Mouse (Mus musculus): Measurements from ENCODE around the gene Gm13287.
"Not testable (repeated sequence)": the region's sequence is repeated elsewhere in the genome, so short reads cannot be mapped to it uniquely, and the experiment has no call there.

Gene Gm13287

DNA sequence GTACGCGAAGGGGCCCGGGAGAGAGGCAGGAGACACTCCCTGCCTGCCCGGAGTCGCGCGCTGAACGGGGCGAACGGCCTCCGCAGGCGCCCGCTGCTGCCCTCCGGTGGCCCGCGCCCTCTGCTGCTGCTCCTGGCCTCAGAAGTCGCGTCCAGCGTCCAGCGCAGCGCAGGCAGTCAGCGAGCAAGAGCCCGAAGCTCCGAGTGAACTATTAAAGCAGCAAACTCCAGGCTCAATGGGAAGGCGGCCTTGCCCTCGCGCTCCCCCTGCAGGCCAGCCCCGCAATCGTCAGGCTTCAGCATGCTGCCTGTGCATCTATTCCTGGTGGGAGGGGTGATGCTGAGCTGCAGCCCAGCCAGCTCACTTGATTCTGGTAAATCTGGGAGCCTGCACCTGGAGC lies at the start of gene Gm13287:
Gene Gm13287, plus strand, starts transcription at position 301 of the 400 bp plus-strand sequence.
- DNase-seq, result not testable (repeated sequence)

DNA sequence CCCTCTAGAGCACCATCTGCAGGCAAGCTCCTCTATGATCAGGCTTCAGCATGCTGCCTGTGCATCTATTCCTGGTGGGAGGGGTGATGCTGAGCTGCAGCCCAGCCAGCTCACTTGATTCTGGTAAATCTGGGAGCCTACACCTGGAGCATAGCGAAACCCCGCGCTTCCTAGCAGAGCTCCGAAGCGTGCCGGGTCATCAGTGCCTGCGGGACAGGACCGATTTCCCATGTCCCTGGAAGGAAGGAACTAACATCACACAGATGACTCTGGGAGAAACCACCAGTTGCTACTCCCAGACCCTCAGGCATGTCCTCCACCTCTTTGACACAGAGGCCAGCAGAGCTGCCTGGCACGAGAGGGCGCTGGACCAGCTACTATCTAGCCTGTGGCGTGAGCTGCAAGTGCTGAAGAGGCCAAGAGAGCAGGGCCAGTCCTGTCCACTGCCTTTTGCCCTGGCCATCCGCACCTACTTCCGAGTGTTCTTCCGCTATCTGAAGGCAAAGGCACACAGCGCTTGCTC lies 48.2 kb upstream of the Gm13287 start, which contains the start of gene Gm13271:
Gene Gm13271, plus strand, starts transcription at position 51 of the 523 bp plus-strand sequence.
- DNase-seq, result peak; percentile 69

DNA sequence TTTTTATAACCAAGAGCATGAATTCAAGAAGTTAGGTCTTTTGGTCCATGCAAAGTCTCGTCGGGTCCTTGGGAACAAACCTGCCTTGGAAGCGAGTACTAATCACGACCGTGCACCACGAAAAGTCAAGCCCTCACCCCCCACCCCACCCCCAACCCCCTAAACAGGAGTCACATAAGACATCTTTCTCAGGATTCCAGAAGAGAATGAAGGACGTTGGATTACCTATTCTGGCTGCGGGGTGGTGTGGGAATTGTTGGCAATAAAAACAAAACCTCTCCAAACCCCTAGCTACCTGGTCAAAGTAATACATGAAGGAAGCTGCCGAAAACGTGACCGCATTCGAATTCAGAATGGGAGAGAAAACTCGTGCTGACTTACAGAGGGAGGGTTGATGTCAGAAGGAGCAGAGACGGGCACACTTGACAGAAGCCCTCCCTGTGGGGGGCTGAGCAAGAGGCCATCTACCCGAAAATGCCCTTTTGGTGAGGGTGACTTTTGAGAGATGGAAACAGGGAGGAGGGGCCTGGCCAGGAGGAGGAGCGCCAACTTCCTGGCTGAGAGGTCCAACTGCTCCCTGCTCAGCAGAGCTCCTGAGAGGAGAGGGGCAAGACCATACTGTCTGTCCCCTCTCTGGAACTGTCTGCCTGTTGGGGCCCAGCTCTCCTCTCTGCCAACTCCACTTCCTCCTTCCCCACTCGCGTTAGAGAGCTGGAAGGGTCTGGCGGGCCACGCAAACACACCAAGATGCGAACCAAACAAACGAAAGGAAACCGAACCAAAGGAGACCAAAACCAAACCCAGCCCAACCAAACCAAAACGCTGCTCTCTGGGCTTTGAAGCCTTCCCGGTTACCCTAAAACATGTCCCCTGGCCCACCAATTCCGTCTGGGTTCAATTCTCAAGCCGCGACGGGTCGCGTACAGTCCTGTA lies 46.2 kb upstream of the Gm13287 start:
- DNase-seq, result peak; percentile 37

DNA sequence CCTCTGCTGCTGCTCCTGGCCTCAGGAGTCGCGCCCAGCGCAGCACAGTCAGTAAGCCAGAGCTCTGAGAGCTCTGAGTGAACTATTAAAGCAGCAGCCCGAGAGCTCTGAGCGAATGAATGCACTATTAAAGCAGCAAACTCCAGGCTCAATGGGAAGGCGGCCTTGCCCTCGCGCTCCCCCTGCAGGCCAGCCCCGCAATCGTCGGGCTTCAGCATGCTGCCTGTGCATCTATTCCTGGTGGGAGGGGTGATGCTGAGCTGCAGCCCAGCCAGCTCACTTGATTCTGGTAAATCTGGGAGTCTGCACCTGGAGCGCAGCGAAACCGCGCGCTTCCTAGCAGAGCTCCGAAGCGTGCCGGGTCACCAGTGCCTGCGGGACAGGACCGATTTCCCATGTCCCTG lies 45.4 kb upstream of the Gm13287 start:
- peak; percentile 87 for DNase-seq

DNA sequence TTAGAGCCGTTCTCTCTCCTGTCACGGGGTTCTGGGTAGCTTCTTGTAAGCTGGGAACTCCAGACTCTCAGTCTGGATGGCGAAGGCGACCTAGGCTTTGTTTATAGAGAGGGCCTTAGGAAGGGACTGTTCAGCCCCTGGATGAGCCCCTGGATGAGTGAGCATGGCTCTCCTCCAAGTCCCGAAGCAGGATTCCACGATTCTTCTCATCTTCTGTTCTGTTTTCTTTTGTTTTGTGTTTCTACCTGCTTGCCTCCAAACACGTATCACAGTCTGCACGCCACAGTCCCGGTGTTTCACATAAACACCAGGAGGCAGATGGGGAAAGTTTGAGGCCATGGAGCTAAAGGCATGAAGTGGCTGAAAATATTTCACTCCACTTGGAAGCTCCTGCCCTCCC lies 44.3 kb upstream of the Gm13287 start:
- DNase-seq, result not testable (repeated sequence)

DNA sequence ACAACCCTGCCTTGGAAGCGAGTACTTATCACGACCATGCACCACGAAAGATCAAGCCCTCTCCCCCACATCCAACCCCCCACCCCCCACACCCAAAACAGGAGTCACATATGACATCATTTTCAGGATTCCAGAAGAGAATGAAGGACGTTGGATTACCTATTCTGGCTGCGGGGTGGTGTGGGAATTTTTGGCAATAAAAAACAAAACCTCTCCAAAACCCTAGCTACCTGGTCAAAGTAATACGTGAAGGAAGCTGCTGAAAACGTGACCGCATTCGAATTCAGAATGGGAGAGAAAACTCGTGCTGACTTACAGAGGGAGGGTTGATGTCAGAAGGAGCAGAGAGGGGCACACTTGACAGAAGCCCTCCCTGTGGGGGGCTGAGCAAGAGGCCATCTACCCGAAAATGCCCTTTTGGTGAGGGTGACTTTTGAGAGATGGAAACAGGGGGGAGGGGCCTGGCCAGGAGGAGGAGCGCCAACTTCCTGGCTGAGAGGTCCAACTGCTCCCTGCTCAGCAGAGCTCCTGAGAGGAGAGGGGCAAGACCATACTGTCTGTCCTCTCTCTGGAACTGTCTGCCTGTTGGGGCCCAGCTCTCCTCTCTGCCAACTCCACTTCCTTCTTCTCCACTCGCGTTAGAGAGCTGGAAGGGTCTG lies 43.3 kb upstream of the Gm13287 start, which contains the start of gene Gm13283:
Gene Gm13283, plus strand, starts transcription at position 510 of the 659 bp plus-strand sequence.
- DNase-seq, result peak; percentile 38

DNA sequence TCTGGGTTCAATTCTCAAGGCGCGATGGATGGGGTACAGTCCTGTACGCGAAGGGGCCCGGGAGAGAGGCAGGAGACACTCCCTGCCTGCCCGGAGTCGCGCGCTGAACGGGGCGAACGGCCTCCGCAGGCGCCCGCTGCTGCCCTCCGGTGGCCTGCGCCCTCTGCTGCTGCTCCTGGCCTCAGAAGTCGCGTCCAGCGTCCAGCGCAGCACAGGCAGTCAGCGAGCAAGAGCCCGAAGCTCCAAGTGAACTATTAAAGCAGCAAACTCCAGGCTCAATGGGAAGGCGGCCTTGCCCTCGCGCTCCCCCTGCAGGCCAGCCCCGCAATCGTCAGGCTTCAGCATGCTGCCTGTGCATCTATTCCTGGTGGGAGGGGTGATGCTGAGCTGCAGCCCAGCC lies 42.6 kb upstream of the Gm13287 start:
- peak; percentile 54 for DNase-seq

DNA sequence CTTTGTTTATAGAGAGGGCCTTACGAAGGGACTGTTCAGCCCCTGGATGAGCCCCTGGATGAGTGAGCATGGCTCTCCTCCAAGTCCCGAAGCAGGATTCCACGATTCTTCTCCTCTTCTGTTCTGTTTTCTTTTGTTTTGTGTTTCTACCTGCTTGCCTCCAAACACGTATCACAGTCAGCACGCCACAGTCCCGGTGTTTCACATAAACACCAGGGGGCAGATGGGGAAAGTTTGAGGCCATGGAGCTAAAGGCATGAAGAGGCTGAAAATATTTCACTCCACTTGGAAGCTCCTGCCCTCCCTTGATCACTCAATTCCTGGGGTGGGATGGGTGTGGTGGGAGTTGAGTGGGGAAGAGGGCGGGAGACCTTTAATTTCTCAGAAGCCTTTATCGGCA lies 41.3 kb upstream of the Gm13287 start:
- DNase-seq, result peak; percentile 91

DNA sequence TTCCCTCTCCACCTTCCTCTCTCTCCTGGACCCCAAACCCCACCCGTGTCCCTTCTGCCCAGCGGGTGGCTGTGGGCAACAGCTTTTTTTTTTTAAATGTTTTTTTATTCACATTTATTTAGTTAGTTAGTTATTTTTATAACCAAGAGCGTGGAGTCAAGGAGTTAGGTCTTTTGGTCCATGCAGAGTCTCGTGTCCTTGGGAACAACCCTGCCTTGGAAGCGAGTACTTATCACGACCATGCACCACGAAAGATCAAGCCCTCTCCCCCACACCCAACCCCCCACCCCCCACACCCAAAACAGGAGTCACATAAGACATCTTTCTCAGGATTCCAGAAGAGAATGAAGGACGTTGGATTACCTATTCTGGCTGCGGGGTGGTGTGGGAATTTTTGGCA lies 40.7 kb upstream of the Gm13287 start:
- DNase-seq, result not testable (repeated sequence)

DNA sequence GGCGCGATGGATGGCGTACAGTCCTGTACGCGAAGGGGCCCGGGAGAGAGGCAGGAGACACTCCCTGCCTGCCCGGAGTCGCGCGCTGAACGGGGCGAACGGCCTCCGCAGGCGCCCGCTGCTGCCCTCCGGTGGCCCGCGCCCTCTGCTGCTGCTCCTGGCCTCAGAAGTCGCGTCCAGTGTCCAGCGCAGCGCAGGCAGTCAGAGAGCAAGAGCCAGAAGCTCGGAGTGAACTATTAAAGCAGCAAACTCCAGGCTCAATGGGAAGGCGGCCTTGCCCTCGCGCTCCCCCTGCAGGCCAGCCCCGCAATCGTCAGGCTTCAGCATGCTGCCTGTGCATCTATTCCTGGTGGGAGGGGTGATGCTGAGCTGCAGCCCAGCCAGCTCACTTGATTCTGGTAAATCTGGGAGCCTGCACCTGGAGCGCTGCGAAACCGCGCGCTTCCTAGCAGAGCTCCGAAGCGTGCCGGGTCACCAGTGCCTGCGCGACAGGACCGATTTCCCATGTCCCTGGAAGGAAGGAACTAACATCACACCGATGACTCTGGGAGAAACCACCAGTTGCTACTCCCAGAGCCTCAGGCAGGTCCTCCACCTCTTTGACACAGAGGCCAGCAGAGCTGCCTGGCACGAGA lies 39.6 kb upstream of the Gm13287 start:
- peak; percentile 22 for DNase-seq

DNA sequence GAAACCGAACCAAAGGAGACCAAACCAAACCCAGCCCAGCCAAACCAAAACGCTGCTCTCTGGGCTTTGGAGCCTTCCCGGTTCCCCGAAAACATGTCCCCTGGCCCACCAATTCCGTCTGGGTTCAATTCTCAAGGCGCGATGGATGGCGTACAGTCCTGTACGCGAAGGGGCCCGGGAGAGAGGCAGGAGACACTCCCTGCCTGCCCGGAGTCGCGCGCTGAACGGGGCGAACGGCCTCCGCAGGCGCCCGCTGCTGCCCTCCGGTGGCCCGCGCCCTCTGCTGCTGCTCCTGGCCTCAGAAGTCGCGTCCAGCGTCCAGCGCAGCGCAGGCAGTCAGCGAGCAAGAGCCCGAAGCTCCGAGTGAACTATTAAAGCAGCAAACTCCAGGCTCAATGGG lies 29.5 kb upstream of the Gm13287 start, which contains the start of gene Gm13290:
Gene Gm13290, plus strand, starts transcription at position 301 of the 400 bp plus-strand sequence.
- not testable (repeated sequence) for DNase-seq

DNA sequence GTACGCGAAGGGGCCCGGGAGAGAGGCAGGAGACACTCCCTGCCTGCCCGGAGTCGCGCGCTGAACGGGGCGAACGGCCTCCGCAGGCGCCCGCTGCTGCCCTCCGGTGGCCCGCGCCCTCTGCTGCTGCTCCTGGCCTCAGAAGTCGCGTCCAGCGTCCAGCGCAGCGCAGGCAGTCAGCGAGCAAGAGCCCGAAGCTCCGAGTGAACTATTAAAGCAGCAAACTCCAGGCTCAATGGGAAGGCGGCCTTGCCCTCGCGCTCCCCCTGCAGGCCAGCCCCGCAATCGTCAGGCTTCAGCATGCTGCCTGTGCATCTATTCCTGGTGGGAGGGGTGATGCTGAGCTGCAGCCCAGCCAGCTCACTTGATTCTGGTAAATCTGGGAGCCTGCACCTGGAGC lies 26.4 kb upstream of the Gm13287 start, which contains the start of gene Gm13289:
Gene Gm13289, plus strand, starts transcription at position 301 of the 400 bp plus-strand sequence.
- DNase-seq, result not testable (repeated sequence)

DNA sequence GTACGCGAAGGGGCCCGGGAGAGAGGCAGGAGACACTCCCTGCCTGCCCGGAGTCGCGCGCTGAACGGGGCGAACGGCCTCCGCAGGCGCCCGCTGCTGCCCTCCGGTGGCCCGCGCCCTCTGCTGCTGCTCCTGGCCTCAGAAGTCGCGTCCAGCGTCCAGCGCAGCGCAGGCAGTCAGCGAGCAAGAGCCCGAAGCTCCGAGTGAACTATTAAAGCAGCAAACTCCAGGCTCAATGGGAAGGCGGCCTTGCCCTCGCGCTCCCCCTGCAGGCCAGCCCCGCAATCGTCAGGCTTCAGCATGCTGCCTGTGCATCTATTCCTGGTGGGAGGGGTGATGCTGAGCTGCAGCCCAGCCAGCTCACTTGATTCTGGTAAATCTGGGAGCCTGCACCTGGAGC lies 23.5 kb upstream of the Gm13287 start, which contains the start of gene Gm13272:
Gene Gm13272, plus strand, starts transcription at position 301 of the 400 bp plus-strand sequence.
- not testable (repeated sequence) for DNase-seq

DNA sequence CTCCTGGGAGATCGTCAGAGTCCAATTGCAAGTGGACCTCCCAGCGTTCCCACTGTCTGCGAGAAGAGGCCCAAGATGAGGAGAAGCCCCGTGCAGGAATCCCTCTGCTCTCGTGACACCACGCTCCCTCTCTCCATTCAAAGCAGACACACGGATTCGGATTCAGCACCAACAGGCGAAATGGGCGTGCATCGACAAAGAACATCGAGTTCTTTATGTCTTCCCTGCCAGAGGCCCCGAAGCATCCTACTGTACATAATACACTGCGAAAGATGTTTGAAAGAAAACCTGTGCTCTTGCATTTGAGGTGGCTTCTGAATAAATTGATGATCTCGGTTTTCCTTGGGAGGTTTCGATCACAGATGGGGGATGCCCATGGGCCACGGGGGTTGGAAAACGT lies 22.7 kb upstream of the Gm13287 start:
- DNase-seq, result peak; percentile 14

DNA sequence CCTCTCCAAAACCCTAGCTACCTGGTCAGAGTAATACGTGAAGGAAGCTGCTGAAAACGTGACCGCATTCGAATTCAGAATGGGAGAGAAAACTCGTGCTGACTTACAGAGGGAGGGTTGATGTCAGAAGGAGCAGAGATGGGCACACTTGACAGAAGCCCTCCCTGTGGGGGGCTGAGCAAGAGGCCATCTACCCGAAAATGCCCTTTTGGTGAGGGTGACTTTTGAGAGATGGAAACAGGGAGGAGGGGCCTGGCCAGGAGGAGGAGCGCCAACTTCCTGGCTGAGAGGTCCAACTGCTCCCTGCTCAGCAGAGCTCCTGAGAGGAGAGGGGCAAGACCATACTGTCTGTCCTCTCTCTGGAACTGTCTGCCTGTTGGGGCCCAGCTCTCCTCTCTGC lies 21.2 kb upstream of the Gm13287 start, which contains the start of gene Ifnz:
Gene Ifnz, plus strand, starts transcription at position 301 of the 400 bp plus-strand sequence.
- DNase-seq, result not testable (repeated sequence)

DNA sequence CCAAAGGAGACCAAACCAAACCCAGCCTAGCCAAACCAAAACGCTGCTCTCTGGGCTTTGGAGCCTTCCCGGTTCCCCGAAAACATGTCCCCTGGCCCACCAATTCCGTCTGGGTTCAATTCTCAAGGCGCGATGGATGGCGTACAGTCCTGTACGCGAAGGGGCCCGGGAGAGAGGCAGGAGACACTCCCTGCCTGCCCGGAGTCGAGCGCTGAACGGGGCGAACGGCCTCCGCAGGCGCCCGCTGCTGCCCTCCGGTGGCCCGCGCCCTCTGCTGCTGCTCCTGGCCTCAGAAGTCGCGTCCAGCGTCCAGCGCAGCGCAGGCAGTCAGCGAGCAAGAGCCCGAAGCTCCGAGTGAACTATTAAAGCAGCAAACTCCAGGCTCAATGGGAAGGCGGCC lies 20.7 kb upstream of the Gm13287 start:
- DNase-seq, result not testable (repeated sequence)

DNA sequence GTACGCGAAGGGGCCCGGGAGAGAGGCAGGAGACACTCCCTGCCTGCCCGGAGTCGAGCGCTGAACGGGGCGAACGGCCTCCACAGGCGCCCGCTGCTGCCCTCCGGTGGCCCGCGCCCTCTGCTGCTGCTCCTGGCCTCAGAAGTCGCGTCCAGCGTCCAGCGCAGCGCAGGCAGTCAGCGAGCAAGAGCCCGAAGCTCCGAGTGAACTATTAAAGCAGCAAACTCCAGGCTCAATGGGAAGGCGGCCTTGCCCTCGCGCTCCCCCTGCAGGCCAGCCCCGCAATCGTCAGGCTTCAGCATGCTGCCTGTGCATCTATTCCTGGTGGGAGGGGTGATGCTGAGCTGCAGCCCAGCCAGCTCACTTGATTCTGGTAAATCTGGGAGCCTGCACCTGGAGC lies 17.6 kb upstream of the Gm13287 start, which contains the start of gene Gm13276:
Gene Gm13276, plus strand, starts transcription at position 301 of the 400 bp plus-strand sequence.
- DNase-seq, result not testable (repeated sequence)

DNA sequence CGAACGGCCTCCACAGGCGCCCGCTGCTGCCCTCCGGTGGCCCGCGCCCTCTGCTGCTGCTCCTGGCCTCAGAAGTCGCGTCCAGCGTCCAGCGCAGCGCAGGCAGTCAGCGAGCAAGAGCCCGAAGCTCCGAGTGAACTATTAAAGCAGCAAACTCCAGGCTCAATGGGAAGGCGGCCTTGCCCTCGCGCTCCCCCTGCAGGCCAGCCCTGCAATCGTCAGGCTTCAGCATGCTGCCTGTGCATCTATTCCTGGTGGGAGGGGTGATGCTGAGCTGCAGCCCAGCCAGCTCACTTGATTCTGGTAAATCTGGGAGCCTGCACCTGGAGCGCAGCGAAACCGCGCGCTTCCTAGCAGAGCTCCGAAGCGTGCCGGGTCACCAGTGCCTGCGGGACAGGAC lies 14.7 kb upstream of the Gm13287 start, which contains the start of gene Gm13277:
Gene Gm13277, plus strand, starts transcription at position 231 of the 400 bp plus-strand sequence.
- peak; percentile 74 for DNase-seq

DNA sequence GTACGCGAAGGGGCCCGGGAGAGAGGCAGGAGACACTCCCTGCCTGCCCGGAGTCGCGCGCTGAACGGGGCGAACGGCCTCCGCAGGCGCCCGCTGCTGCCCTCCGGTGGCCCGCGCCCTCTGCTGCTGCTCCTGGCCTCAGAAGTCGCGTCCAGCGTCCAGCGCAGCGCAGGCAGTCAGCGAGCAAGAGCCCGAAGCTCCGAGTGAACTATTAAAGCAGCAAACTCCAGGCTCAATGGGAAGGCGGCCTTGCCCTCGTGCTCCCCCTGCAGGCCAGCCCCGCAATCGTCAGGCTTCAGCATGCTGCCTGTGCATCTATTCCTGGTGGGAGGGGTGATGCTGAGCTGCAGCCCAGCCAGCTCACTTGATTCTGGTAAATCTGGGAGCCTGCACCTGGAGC lies 11.8 kb upstream of the Gm13287 start, which contains the start of gene Gm13278:
Gene Gm13278, plus strand, starts transcription at position 301 of the 400 bp plus-strand sequence.
- DNase-seq, result not testable (repeated sequence)

DNA sequence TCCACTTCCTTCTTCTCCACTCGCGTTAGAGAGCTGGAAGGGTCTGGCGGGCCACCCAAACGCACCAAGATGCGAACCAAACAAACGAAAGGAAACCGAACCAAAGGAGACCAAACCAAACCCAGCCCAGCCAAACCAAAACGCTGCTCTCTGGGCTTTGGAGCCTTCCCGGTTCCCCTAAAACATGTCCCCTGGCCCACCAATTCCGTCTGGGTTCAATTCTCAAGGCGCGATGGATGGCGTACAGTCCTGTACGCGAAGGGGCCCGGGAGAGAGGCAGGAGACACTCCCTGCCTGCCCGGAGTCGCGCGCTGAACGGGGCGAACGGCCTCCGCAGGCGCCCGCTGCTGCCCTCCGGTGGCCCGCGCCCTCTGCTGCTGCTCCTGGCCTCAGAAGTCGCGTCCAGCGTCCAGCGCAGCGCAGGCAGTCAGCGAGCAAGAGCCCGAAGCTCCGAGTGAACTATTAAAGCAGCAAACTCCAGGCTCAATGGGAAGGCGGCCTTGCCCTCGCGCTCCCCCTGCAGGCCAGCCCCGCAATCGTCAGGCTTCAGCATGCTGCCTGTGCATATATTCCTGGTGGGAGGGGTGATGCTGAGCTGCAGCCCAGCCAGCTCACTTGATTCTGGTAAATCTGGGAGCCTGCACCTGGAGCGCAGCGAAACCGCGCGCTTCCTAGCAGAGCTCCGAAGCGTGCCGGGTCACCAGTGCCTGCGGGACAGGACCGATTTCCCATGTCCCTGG lies 8.9 kb upstream of the Gm13287 start, which contains the start of gene Gm13275:
Gene Gm13275, plus strand, starts transcription at position 552 of the 740 bp plus-strand sequence.
- peak; percentile 73 for DNase-seq

DNA sequence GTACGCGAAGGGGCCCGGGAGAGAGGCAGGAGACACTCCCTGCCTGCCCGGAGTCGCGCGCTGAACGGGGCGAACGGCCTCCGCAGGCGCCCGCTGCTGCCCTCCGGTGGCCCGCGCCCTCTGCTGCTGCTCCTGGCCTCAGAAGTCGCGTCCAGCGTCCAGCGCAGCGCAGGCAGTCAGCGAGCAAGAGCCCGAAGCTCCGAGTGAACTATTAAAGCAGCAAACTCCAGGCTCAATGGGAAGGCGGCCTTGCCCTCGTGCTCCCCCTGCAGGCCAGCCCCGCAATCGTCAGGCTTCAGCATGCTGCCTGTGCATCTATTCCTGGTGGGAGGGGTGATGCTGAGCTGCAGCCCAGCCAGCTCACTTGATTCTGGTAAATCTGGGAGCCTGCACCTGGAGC lies 6.0 kb upstream of the Gm13287 start, which contains the start of gene Gm13279:
Gene Gm13279, plus strand, starts transcription at position 301 of the 400 bp plus-strand sequence.
- not testable (repeated sequence) for DNase-seq

Measured in thymus, postnatal 4 days (tissue).